Mouse (Mus musculus) urinary bladder, adult 2 months (tissue): Measurements from ENCODE around the gene Atxn1l. TPM values are rescaled to one million over a fixed set of nuclear protein-coding genes. Genes with fewer than 3 reads are reported as not detected.

Experiments used
- DNase-seq: peaks from one replicate; pipeline ENCODE4 v3.0.0; 2022; ENCODE audit warnings: low spot score
- polyA plus RNA-seq: library from polyadenylated mRNA; depleted of rRNA; stranded (reverse); fragments of >200 nt; gene quantifications from 2 replicates; pipeline ENCODE4 v1.2.3, GENCODE M21; 2012

Atxn1l gene
- polyA plus RNA-seq, 1 experiment: 11.3 TPM

DNA sequence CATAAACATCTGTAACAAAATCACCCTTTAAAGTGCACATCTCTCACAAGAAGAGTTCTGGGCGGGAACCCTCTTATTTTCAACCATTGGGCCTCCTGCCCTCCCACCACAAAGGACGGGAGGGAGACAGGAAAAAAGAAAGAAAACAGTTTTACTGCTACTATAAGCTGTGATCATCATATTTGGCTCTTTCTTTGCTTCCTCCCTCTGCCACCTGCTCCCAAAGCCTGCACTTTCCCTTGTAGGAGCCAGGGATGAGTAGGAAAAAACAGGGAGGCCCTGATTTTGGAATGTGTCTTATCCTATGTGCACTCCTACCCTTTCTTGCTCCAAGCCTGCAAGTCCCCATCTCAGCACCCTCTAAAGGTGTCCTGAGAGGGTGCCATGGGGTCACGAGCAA lies 6.5 kb downstream of the Atxn1l start:
- no peak for DNase-seq

GRCm38 (mm10) chr8:109725106-109725505 lies 12.4 kb downstream of the Atxn1l start:
- no peak for DNase-seq

GRCm38 (mm10) chr8:109714961-109715360 lies 22.6 kb downstream of the Atxn1l start:
- no peak for DNase-seq

DNA sequence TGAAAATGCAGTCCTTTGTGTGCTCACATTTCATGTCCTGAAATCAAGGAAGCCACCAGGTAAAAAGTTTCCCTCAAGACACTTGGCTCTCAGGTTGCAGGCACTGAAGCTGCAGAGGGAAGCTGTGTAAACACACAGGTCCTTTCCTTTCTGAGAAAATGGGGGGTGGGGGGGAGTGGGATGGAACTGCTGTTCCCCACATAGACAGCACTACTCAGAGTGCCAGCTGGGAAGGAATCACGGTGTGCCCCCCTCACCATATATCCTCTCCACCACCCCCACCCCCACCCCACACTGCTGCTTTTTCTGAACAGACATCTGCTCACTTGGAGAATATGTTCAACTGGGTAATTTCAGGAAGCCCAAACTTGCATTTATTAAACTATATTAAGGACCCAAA lies 25.0 kb downstream of the Atxn1l start:
- no peak for DNase-seq

GRCm38 (mm10) chr8:109707921-109708320 lies 29.6 kb downstream of the Atxn1l start:
- DNase-seq: no peak

DNA sequence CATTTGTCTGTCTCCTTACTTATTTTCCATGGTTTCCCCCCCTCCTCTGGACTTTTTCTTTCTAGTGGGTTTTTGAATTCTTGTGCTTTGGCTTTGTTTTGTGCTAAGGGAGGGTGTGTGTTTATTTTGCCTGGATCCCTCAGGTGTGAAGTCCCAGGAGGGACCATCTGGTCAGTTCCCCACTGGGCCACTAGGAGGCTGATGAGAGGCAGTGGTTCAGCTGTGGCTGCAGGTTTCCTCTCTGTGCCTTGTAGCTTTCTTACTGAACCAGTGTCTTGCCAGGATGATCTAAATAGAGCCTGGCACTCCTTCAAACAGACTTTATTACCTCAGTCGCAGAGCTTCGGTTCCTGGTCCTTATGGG lies 30.7 kb downstream of the Atxn1l start:
- peak; percentile 45 for DNase-seq

- no peak for DNase-seq
Observed at GRCm38 (mm10) chr8:109706076-109706873, 31.3 kb downstream of the Atxn1l start.

DNA sequence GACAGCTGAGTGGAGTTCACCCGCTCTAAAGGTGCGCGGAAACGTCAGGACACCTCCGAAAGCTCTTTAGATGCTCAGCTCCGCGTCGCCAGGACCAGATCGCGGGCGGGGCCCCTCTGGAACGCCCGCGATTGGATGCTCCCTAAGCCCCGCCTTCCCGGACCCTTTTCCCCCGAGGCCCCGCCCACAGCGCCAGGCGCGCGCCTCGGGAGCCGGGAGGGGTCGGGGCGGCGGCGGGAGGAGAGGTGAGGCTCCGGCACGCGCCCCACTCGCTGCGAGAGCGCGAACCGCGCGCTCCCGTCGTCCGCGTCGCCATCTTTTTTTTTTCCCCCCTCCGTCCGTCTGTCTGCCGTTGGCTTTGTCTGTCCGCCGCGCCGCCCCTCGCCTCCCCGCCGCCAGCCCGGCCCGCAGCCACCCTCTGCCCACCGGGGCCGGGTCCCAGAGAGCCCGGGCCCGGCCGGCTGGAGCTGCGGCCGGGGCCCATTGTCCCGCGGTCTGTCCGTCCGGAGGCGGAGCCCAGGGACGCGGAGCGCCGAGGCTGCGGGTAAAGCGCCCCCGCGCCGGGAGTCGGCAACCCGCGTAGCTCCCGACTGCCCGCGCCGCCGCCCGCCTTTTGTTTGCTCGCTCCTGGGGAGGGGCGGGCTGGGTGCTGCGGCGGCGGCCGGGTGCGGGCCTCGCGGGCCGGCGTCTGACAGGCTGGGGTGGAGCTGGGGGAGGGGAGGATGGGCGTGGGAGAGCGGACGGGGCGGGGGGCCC lies 32.0 kb downstream of the Atxn1l start, which contains the start of gene Zfp821:
Gene Zfp821 (plus strand): TSS at position 227 of the 756 bp plus-strand sequence.
- peak; percentile 84 for DNase-seq

GRCm38 (mm10) chr8:109704565-109705319 lies 32.8 kb downstream of the Atxn1l start:
- DNase-seq: no peak

DNA sequence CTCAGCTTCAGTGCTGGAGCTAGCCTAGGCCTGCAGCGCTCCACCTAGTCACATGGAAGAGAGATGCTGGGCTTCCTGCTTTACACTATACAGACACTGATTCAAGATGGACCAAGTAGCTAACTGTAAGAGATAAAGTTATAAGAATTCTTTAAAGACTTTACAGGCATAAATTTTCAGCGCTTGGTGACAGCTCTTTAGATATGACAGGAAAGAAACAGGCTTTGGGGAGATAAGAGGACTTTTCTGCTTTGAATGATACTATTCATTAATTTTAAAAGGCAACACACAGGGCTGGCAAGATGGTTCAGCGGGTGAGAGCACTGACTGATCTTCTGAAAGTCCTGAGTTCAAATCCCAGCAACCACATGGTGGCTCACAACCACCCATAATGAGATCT lies 39.1 kb downstream of the Atxn1l start:
- DNase-seq: no peak

DNA sequence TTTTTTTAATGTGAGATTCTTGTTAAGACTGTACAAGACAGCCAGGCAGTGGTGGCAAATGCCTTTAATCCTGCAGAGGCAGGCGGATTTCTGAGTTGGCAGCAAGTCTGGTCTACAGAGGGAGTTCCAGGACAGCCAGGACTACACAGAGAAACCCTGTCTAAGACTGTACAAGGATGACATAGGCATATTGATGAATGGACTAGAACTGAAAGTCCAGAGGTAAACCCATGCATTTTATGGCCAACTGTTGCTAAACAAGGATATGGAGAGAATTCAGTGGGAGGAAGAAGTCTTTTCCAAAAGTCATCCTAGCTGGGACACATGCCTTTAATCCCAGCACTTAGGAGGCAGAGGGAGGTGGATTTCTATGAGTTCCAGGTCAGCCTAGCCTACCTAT lies 39.8 kb downstream of the Atxn1l start:
- no peak for DNase-seq

DNA sequence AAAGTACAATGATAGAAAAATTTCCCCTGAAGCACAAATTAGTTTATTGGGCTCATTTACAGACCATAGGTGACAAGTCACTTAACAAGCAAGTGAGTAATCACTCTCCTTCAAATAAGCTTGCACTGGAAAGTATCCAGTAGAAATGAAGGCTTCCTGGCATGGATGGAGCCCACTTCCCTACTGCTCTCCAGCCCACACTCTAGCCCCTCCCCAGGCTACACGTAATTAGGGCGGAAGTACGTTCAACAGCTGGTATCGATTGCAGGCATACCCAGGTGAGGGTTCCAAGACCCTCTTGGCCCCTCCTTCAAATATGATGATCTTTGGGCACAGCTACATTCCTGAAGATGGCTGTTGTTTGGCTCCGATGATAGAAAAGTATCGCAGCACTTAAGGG lies 43.4 kb downstream of the Atxn1l start:
- no peak for DNase-seq

GRCm38 (mm10) chr8:109693146-109693900 lies 44.2 kb downstream of the Atxn1l start, which contains the start of gene Ist1:
Gene Ist1 (minus strand): TSS chr8:109693260.
- peak; percentile 97 for DNase-seq

GRCm38 (mm10) chr8:109692443-109693145 lies 44.9 kb downstream of the Atxn1l start:
- DNase-seq: no peak

DNA sequence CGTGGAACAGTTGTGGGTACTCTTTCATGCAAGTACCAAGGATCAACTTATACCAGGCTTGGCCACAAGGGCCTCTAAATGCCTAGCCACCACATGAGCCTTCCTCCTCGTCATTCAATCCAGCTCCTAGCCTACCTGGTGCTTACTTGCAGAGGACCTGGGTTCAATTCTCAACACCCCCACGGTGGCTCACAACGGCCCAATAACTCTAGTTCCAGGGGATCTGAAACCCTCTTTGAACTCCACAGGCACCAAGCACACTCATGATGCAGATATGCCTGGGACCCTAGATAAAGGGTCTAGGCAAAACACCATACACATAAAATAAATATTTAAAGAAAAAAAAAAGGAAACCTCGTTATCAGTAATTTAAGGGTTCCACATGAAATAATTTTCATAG lies 45.8 kb downstream of the Atxn1l start:
- DNase-seq: no peak

DNA sequence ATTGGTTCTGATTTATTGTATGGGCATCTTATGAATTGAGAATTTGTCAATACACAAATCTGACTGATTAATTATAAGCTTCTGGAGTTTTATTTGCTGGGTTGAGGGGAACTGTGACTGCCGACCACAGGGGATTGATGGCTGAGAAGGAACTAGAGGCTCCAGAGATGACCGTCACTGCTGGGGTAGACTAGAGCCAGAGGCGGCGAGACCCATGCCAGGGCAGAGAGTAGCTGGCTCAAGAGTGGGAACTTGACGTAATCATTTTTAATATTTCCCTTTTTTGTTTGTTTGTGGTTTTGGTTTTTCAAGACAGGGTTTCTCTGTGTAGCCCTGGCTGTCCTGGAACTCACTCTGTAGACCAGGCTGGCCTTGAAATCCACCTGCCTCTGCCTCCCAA lies 50.3 kb downstream of the Atxn1l start:
- no peak for DNase-seq

GRCm38 (mm10) chr8:109682120-109682519 lies 55.4 kb downstream of the Atxn1l start:
- DNase-seq: no peak

DNA sequence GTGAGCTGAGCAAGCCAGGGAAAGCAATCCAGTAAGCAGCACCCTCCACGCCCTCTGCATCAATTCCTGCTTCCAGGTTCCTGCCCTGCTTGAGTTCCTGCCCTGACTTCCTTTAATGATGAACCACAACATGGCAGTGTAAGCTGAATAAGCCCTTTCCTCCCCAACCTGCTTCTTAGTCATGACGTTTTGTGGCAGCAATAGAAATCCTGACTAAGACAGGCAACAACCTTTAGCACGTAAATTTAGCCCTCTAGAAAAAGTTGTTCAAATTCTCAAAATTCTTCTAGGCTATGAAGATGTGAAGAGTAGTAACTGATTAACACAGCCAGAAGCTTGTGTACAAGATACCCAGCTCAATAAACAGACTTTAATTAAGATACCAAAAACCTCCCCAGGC lies 56.0 kb downstream of the Atxn1l start:
- no peak for DNase-seq
